Mouse (Mus musculus) left cerebral cortex, adult 6 months (tissue): ENCODE results near the gene Nudt16. TPM values are rescaled to one million over a fixed set of nuclear protein-coding genes. Genes with fewer than 3 reads are reported as not detected.

Experiments
- long read RNA-seq, 2 experiments: library from polyadenylated mRNA; unstranded; transcript quantifications; one replicate each; pipeline ENCODE4 v2.0.0; 2019 to 2020
- polyA plus RNA-seq: library from polyadenylated mRNA; unstranded; fragments of <200 nt; fragmentation: Nextera tagmentation; gene quantifications from 2 replicates; pipeline ENCODE4 v1.2.3, GENCODE M21; 2021

The Nudt16 gene
- 25.9 and 36.1 TPM in 2 replicates for polyA plus RNA-seq
- long read RNA-seq, experiment 1, transcript Nudt16-201 (3 exons, 1,631 nt), result major isoform, 53 of 90 reads
- long read RNA-seq, experiment 1, transcript Nudt16-205 (2 exons, 1,326 nt), result minor isoform, 5 of 90 reads
- long read RNA-seq, experiment 1, transcript Nudt16-204 (1 exons, 2,147 nt), result minor isoform, 23 of 90 reads
- long read RNA-seq, experiment 1, partial matches to known transcripts, result 9 of 90 reads
- long read RNA-seq, experiment 1, other reads (novel, unspliced or antisense), result 0 of 90 reads
- long read RNA-seq, experiment 2, transcript Nudt16-201 (3 exons, 1,631 nt), result major isoform, 35 of 39 reads
- long read RNA-seq, experiment 2, partial matches to known transcripts, result 0 of 39 reads
- long read RNA-seq, experiment 2, other reads (novel, unspliced or antisense), result 0 of 39 reads

DNA sequence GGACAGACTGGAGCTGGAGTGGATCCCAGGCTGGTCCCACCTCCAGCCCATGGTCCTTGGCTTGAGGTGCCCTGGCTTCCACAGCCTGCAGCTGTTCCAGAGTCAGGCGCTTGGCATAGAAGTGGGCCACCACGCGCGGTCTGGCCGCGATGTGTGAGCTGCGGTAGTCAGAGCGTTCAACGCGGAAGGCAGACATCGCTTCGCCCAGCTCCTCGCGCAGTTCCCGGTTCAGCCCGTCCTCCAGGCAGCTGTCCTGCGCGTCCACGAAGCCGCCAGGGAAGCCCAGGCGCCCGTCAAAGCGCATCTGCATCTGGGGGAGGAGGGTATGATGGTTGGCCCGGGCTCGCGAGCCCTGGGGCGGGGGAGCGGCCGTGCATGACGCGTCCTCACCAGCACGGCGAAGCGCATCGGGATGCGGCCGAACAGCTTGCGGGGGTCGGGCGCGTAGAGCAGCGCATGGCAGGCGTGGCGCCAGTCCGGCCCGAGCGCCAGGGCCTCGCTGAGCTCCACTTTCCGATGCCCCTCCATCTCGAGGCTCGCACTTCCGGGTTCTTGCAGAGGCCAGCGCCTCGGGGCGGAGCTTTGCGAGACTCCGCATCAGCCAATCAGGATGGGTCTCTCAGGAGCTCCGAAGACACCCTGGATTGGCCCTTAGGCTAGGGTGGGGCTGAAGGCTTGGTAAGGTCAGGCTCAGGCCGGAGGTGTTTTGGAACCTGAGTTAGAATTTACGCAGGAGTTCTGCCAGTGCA, at the start of gene Nudt16:
Gene Nudt16, minus strand, starts transcription at position 572 of the 749 bp plus-strand sequence.

DNA sequence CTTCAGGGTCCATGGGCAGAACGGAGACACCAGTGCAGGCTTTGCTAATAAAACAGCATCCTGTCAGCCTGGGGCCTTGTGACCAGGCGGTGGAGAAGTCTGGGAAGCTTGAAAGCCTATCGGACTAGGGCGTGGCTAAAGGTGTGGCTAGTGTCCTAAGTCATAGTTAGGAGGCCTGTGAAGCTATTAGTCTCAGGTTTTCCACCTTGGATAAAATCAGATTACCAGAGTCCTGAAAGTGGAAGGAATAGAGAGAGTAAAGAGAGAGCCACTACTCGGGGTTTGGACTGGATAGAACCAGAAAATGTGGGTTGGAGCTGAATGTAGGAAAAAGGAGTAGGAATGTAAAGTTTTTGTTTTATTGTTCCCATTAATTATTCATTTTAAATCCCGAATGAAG, 13.4 kb upstream of the Nudt16 start, which contains the start of gene 1700080E11Rik:
Gene 1700080E11Rik, minus strand, starts transcription at position 101 of the 400 bp plus-strand sequence.

Other genes starting within 250 kb of the Nudt16 start
- 89.2 and 90.9 TPM in 2 replicates for gene Mrpl3, start 78.6 kb downstream of the Nudt16 start, polyA plus RNA-seq
- gene 1700080E11Rik, start 13.3 kb upstream of the Nudt16 start, polyA plus RNA-seq, result not detected in 2 replicates